Comparison of ENCODE assay signal across 10 mouse cellular contexts in the genomic region with DNA sequence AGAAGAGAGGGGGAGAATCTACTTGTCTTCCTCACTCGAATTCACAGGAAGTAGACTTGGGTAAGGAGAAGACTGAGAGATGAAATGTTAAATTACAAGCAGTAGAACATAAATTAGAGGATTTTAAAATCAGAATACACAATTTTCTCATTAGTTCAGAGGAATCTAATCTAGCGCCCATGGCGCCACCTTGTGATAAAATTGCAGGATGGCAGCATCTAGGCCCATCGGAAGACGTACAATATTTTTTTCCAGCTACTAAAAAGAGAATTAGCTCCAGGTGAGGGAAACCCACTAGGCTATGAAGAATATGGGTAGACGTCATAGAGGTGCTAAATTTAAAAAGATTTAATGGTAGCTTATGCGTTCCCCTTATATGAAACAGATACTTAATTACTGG. TPM values are rescaled to one million over a fixed set of nuclear protein-coding genes. Genes with fewer than 3 reads are reported as not detected.
DNase-seq lines count a peak whose midpoint lies in the region; ATAC-seq and TF ChIP-seq lines count a peak whose summit lies in the region.
"Had no signal": no experiment of that assay in that cellular context is flagged by ENCODE, and none has a peak within 500 bp of the region (broad histone marks: within the 10 kb centered on the region; RNA-seq: fewer than 3 reads in every experiment).

No protein-coding gene starts in this region.

- H3K4me1 ChIP-seq in lung, embryonic 14.5 days (ENCODE audit: insufficient read depth): no peaks in the 10 kb centered on the region
- H3K4me1 ChIP-seq in ES-Bruce4 (ENCODE audit: control insufficient read depth, insufficient read depth, low read length): no peaks in the 10 kb centered on the region

- H3K9ac ChIP-seq in lung, embryonic 14.5 days: no peak overlapping the region
- no peak overlapping the region for H3K9ac ChIP-seq in ES-Bruce4 (ENCODE audit: low read depth, poor library complexity, severe bottlenecking)

- H3K36me3 ChIP-seq in lung, embryonic 14.5 days (ENCODE audit: insufficient read depth): no peaks in the 10 kb centered on the region
- no peaks in the 10 kb centered on the region for H3K36me3 ChIP-seq in ES-Bruce4 (ENCODE audit: control insufficient read depth, insufficient read depth, low read length, poor library complexity, severe bottlenecking)

- TF ChIP-seq EP300 in ES-Bruce4 (IDR thresholded peaks at IDR 0.05; ENCODE audit: insufficient read depth, low read depth, low read length): no peak

- H3K9me3 ChIP-seq in lung, embryonic 14.5 days (ENCODE audit: low read depth, low read length): no peaks in the 10 kb centered on the region
- H3K9me3 ChIP-seq in ES-Bruce4 (replicated peaks; ENCODE audit: control insufficient read depth, insufficient read depth, low read length, poor library complexity, severe bottlenecking): no peaks in the 10 kb centered on the region

- H3K4me3 ChIP-seq in lung, embryonic 14.5 days (ENCODE audit: low read depth, low read length): no peak overlapping the region
- H3K4me3 ChIP-seq in ES-Bruce4 (ENCODE audit: low read depth, low read length): no peak overlapping the region
- H3K4me3 ChIP-seq: erythroblast, embryonic 14.5 days had no signal

- DNase-seq in frontal cortex, postnatal 14 days (ENCODE audit: low spot score in 2 of 2): no peak
- DNase-seq in lung, embryonic 14.5 days: peak; percentile 46
- no peak for DNase-seq in lung, postnatal 36 days
- peak; percentile 50 for DNase-seq in induced T-regulatory cell, adult 2 months (ENCODE audit: low read depth)
- no peak for DNase-seq in gastrocnemius, postnatal 25 days
- DNase-seq in gastrocnemius, adult 18-20 months (ENCODE audit: low spot score): no peak
- DNase-seq: lung, postnatal 14 days had no signal

- H3K27me3 ChIP-seq in lung, embryonic 14.5 days (ENCODE audit: insufficient read depth, low read length): no peaks in the 10 kb centered on the region
- H3K27me3 ChIP-seq in ES-Bruce4 (ENCODE audit: control insufficient read depth, insufficient read depth, low read length, poor library complexity, severe bottlenecking): no peaks in the 10 kb centered on the region

- 32% methylated on average over 7 of the region's 7 CpGs for whole genome bisulfite sequencing in lung, embryonic 14.5 days

- peak; percentile 67; the same call in 1 of the 2 replicates for ATAC-seq in frontal cortex, adult (ENCODE audit: low TSS enrichment)
- no peak for ATAC-seq in lung, embryonic 14.5 days (ENCODE audit: insufficient read depth)

- no peak for TF ChIP-seq POLR2A in ES-Bruce4 (IDR thresholded peaks at IDR 0.05; ENCODE audit: insufficient read depth, low read length)

- no peak overlapping the region for H3K4me2 ChIP-seq in lung, embryonic 14.5 days

- TF ChIP-seq CTCF in lung, embryonic 14.5 days (IDR thresholded peaks at IDR 0.05; ENCODE audit: low read depth): peak; percentile 27; the same call in 1 of the 2 replicates
- peak; percentile 3 for TF ChIP-seq CTCF in ES-Bruce4 (IDR thresholded peaks at IDR 0.05; ENCODE audit: low read depth, low read length)

- no peak overlapping the region for H3K27ac ChIP-seq in lung, embryonic 14.5 days (ENCODE audit: low read depth)
- no peak overlapping the region for H3K27ac ChIP-seq in ES-Bruce4 (ENCODE audit: insufficient read depth, low read length)

RNA-seq across cellular contexts. Expression of gene Atg5, which starts 11.5 kb away (rescaled TPM):
- polyA plus RNA-seq in lung, embryonic 14.5 days (2014; fragmentation: Nextera tagmentation; extraction: Ambion mirVana): 52.0 and 52.6 TPM in 2 replicates
- 27.9 and 28.7 TPM in 2 replicates for polyA plus RNA-seq in ES-Bruce4 (2011; ENCODE audit: insufficient read depth, insufficient read length, low read depth, missing spikeins)
- 10 to 100 TPM in 1 of 2 experiments, 1 to 10 TPM in 1; 9.7 to 10.9 TPM for total RNA-seq in gastrocnemius, postnatal 25 days (2021)
- 10 to 100 TPM; 11.7 to 12.7 TPM for total RNA-seq in gastrocnemius, adult 18-20 months (2021)

Comparison
In these comparisons a context has a peak if more than half of its experiments do, and no peak if none do; other contexts are left out.
1. DNase-seq: peak in lung, embryonic 14.5 days (single experiment) and induced T-regulatory cell, adult 2 months (single experiment); none in frontal cortex, postnatal 14 days (0 of 2), lung, postnatal 36 days (single experiment), gastrocnemius, postnatal 25 days (single experiment) and gastrocnemius, adult 18-20 months (single experiment).